Mouse (Mus musculus): ENCODE measurements around the gene Prkag2.

Prkag2 gene

DNA sequence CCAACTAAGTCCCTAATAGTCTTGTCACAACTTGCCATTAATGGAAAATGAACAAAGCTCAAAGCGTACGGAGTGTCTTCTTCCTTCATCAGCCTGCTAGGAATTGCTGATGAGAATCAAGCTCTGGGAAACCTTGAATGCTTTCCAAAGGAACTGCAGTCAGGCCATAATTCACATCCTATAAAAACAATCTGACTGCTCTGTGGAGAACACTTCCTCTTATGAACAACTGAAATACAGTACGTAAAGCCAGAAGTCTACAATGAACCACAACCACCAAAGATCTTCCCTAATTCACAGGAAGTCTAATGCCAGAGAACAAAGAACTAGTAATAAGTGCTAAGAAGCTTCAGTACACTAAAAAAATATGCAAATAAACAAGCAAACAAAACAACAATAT is 286.5 kb downstream of the Prkag2 start:
- DNase-seq, result no peak

DNA sequence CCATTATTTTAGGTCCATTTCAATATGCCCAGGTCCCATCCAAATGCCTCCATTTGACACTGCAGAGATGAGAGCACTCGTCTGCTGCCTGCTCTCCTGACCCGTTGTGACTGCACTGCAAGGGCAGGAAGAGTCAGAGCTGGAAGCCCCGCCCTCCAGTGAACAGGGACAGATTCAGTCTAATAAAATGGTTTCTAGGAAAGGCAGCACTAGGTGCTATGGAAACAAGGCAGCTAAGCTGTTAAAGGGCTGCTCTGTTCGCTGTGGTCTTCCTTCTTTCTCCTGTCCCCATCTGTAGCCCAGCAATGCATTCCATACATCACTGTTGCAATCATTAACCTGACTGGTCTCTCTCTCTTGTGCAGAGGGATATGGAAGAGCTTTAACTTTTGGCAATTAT is 287.4 kb downstream of the Prkag2 start:
- no peak for DNase-seq
